Mouse (Mus musculus): ENCODE measurements around the gene Plpp3.

DNA sequence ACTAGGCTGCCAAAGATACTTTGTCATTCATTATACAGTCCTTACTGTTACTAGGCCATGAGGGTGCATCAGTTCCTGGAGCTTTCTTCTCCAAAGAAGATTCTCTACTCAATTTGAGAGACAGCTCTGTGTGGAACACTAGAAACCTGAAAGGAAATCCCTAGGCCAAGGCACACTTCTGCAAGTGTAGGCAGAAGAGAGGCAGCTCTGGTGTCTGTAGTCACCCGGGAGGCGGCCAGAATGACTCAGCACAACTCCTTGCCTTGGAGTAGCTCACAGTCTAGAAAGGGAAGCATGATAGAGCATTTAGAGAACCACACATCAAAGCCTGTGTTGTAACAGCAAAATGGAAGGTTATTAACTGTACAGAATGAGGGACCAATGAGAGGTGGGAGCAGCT lies 68.4 kb downstream of the Plpp3 start:
- TF ChIP-seq USF1 (IDR thresholded peaks at IDR 0.05; ENCODE audit: low read depth, low read length) (no peak), POLR2A (IDR thresholded peaks at IDR 0.05; ENCODE audit: control insufficient read depth in 1 of 2, insufficient read depth in 1 of 2, low read depth in 1 of 2, low read length in 2 of 2, poor library complexity in 1 of 2) (peak in 1 of 2 experiments; percentile 42; a peak in 1 of 4 replicates), CTCF (IDR thresholded peaks at IDR 0.05 in 2 of 3, conservative IDR thresholded peaks at IDR 0.05 in 1 of 3; ENCODE audit: control insufficient read depth in 1 of 3, insufficient read depth in 1 of 3, low read depth in 2 of 3, low read length in 3 of 3, poor library complexity in 1 of 3, severe bottlenecking in 1 of 3) (no peak), JUND (IDR thresholded peaks at IDR 0.05; ENCODE audit: low read depth, low read length) (no peak), E2F4 (IDR thresholded peaks at IDR 0.05; ENCODE audit: borderline replicate concordance, low read depth, low read length) (no peak), HCFC1 (IDR thresholded peaks at IDR 0.05; ENCODE audit: low read depth, low read length) (peak; percentile 25; the same call in 1 of the 2 replicates)
